Mouse (Mus musculus) kidney, embryonic 16.5 days (tissue): ENCODE data around the gene Dcaf17. TPM values are rescaled to one million over a fixed set of nuclear protein-coding genes. Genes with fewer than 3 reads are reported as not detected.

ENCODE experiments used
- ATAC-seq: fragments of 200-750 bp; cut with Nextera tagmentation; 2 replicates; pipeline ENCODE4 v1.8.0; 2017; ENCODE audit warnings: moderate TSS enrichment; ENCODE audit not compliant: low FRiP score, low TSS enrichment
- H3K27ac ChIP-seq: fragments of 300-500 bp; sonication (generic); 2 replicates; pipeline ENCODE4 v1.5.1; 2014; ENCODE audit warnings: low read length
- H3K27me3 ChIP-seq: fragments of 300-500 bp; sonication (generic); 2 replicates; pipeline ENCODE4 v1.6.1; 2014; ENCODE audit warnings: low read length, control low read depth, mixed read lengths; ENCODE audit not compliant: insufficient read depth
- H3K36me3 ChIP-seq: fragments of 300-500 bp; sonication (generic); 2 replicates; pipeline ENCODE4 v1.6.1; 2014; ENCODE audit warnings: low read length, control low read depth, mixed read lengths; ENCODE audit not compliant: insufficient read depth
- H3K4me1 ChIP-seq: fragments of 300-500 bp; sonication (generic); 2 replicates; pipeline ENCODE4 v1.6.1; 2014; ENCODE audit warnings: low read length, control low read depth, mixed read lengths; ENCODE audit not compliant: insufficient read depth
- H3K4me2 ChIP-seq: fragments of 300-500 bp; sonication (generic); replicated peaks from 2 replicates; pipeline ENCODE4 v1.6.1; 2014; ENCODE audit warnings: low read depth, low read length
- H3K4me3 ChIP-seq: fragments of 300-500 bp; sonication (generic); 2 replicates; pipeline ENCODE4 v1.5.1; 2014; ENCODE audit warnings: mild to moderate bottlenecking, low read length
- H3K9ac ChIP-seq: fragments of 300-500 bp; sonication (generic); replicated peaks from 2 replicates; pipeline ENCODE4 v1.6.1; 2014; ENCODE audit warnings: low read length
- H3K9me3 ChIP-seq: fragments of 300-500 bp; sonication (generic); 2 replicates; pipeline ENCODE4 v1.6.1; 2016; ENCODE audit warnings: low read length, control low read depth
- WGBS: fragments of 180-500 bp; shearing (Covaris S2); extraction: QIAGEN DNeasy Blood & Tissue Kit; methylation state at CpG from one replicate; pipeline ENCODE4 v1.1.7; 2014; 5-methylcytosine and 5-hydroxymethylcytosine counted together
- polyA plus RNA-seq: library from polyadenylated mRNA; unstranded; fragments of >200 nt; fragmentation: Nextera tagmentation; extraction: Ambion mirVana; gene quantifications from 2 replicates; pipeline ENCODE4 v1.2.1, GENCODE M21; 2015

Dcaf17 gene
- polyA plus RNA-seq, 1 experiment from 2014 or later, result 37.7 TPM

DNA sequence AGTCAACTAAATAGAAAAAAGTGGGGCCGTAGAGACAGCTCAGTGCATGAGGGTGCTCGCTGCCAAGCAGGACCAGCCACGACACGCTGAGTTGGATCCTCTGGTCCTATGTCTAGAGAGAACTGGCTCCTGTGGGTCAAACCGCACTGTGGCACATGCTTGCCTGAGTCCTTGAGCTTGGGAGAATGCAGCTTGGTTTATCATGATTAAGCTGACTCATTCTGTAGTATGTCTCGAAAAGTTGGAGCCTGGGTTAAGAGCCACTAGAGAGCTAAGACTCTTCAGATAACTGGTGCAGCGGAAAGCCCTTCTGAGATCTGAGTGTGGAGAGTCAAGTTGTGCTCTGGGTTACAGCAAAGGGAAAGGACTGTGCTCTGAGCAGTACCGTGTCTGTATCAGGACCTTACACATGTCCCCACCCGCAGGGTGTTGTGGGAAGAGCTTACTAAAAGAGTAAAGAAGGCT, 78.9 kb downstream of the Dcaf17 start:
- WGBS, result 86% methylated on average over 9 of the region's 9 CpGs
- no peaks in the 10 kb centered on the region for H3K27me3 ChIP-seq
- H3K27ac ChIP-seq, result no peak overlapping the region
- H3K4me2 ChIP-seq, result no peak overlapping the region
- 0 out of 2 replicates have a peak, but pooled peaks cover 2% of the 10 kb centered on the region for H3K9me3 ChIP-seq
- H3K4me1 ChIP-seq, result no peaks in the 10 kb centered on the region
- no peak overlapping the region for H3K9ac ChIP-seq
- H3K36me3 ChIP-seq, result no peaks in the 10 kb centered on the region
- ATAC-seq, result no peak
- H3K4me3 ChIP-seq, result no peak overlapping the region

DNA sequence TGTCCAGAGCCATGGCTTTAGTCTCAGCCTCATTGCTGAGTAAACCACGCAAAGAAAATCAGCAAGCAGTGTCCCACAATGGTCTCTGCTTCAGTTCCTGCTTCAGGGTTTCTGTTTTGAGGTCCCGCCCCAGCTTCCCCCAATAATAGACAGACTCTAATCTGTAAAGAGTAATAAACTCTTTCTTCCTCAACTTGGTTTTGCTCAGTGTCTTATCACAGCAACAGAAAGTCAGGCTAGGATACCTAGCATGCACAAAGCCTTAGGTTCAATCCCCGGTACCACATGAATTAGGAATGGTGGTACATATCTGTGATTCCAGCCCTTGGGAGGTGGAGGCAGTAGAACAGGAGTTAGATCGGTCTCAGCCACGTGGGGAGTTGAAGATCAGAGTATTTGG, 79.7 kb downstream of the Dcaf17 start:
- H3K4me3 ChIP-seq, result no peak overlapping the region
- H3K4me2 ChIP-seq, result no peak overlapping the region
- no peaks in the 10 kb centered on the region for H3K27me3 ChIP-seq
- H3K27ac ChIP-seq, result no peak overlapping the region
- 0 out of 2 replicates have a peak, but pooled peaks cover 2% of the 10 kb centered on the region for H3K9me3 ChIP-seq
- no peak overlapping the region for H3K9ac ChIP-seq
- no peaks in the 10 kb centered on the region for H3K36me3 ChIP-seq
- 80% methylated on average over 5 of the region's 5 CpGs for WGBS
- ATAC-seq, result no peak
- H3K4me1 ChIP-seq, result no peaks in the 10 kb centered on the region

DNA sequence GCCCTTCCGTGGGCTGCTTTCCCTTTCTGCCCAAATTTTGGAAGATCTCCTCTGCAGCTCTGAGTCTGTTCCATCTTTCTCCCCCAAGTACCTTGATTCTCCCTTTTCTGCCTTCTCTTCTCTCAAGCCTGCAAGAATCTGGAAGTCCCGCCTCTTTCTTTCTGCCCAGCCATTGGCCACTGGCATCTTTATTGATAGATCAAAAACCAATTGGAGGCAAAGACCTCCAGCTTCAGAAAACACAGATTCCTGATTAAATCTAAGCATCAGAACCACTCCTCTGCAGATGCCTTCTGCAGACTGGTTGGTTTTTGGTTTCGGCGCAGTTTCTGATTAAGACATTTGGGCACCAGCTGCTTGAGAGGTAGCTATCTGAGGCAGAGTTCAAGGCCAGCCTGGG, 85.5 kb downstream of the Dcaf17 start:
- Histone ChIP-seq H3K9me3 (0 out of 2 replicates have a peak, but pooled peaks cover 2% of the 10 kb centered on the region), H3K4me1 (peaks cover 1% of the 10 kb centered on the region; the same call in 1 of the 2 replicates), H3K9ac (no peak overlapping the region), H3K4me2 (no peak overlapping the region), H3K36me3 (no peaks in the 10 kb centered on the region), H3K27ac (no peak overlapping the region), H3K27me3 (no peaks in the 10 kb centered on the region), H3K4me3 (no peak overlapping the region)
- 76% methylated on average over 4 of the region's 4 CpGs for WGBS
- no peak for ATAC-seq

DNA sequence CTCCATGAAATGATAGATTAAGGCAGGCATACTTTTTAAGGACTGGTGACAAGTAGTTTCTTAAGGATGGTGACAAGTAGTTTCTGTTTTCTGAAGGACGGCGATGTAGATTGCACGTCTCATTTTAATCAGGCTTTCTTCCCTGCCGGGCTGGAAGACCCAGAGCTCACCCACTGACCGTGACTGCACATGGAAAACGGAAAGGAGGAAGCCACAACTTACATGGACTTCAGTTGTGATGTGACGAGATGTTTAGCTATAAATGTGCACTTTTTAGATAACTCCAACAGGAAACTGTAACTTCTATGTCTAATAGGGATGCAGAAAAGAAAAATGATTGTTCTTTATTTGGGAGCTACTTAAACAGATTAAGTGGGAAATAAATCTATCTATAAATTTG, 87.3 kb downstream of the Dcaf17 start:
- no peak overlapping the region for H3K27ac ChIP-seq
- no peaks in the 10 kb centered on the region for H3K36me3 ChIP-seq
- H3K4me1 ChIP-seq, result peaks cover 2% of the 10 kb centered on the region; the same call in 1 of the 2 replicates

DNA sequence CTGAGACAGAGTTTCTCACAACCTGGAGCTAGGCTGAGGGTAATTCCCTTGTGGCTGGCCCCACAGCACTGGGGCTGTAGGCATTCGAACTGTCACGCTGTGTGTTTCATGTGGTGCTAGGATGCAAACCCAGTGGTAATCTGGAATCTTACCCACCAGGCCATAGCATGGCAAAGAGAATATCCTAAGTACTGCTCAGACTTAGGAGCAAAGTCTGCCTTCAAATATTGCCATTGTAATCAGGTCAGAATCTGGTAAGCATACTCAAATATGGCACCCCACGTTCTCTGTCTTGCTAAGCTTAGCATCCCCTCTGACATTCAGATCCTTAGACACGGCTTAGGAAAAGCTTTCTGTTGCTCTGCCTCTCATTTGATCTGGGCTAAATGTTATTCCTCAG, 90.7 kb downstream of the Dcaf17 start:
- WGBS, result 75% methylated on average over 4 of the region's 4 CpGs
- peaks cover 2% of the 10 kb centered on the region; the same call in 1 of the 2 replicates for H3K4me1 ChIP-seq

More for the DNA sequence above, 87.3 kb downstream of the Dcaf17 start:
- Histone ChIP-seq H3K9me3 (0 out of 2 replicates have a peak, but pooled peaks cover under 1% of the 10 kb centered on the region), H3K27me3 (no peaks in the 10 kb centered on the region), H3K9ac (no peak overlapping the region), H3K4me2 (no peak overlapping the region), H3K4me3 (no peak overlapping the region)
- no peak for ATAC-seq
- 53% methylated on average over 7 of the region's 7 CpGs for whole genome bisulfite sequencing

DNA sequence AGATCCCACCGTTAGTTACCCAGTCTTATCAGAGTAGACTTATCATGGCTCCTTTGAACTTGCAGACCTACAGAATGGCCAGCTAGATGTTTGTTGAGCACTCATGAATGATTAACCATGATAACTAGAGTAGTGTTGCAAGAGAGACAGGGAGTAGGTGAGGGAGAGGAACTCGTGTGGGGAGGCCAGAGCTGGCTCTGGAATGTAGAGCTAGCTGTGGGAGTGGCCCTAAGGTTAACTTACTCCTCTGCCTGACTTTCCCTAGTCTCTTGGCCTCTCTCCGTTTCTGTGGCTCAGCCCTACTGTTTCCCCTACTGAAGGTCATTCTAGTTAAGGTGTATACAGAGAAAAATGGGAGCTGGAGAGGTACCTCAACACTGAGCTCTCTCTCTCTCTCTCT, 91.1 kb downstream of the Dcaf17 start:
- H3K4me2 ChIP-seq, result no peak overlapping the region
- 0 out of 2 replicates have a peak overlapping the region, but pooled peaks have one; percentile 36 for H3K27ac ChIP-seq
- WGBS, result 27% methylated on average over 3 of the region's 3 CpGs
- H3K9ac ChIP-seq, result no peak overlapping the region
- H3K27me3 ChIP-seq, result no peaks in the 10 kb centered on the region
- H3K36me3 ChIP-seq, result no peaks in the 10 kb centered on the region
- ATAC-seq, result peak; percentile 95
- H3K4me1 ChIP-seq, result peaks cover 2% of the 10 kb centered on the region; the same call in 1 of the 2 replicates
- H3K4me3 ChIP-seq, result no peak overlapping the region
- no peaks in the 10 kb centered on the region for H3K9me3 ChIP-seq

More for the DNA sequence above, 90.7 kb downstream of the Dcaf17 start:
- Histone ChIP-seq H3K9me3 (no peaks in the 10 kb centered on the region), H3K9ac (no peak overlapping the region), H3K36me3 (no peaks in the 10 kb centered on the region), H3K4me2 (no peak overlapping the region), H3K27ac (0 out of 2 replicates have a peak overlapping the region, but pooled peaks have one; percentile 36), H3K27me3 (no peaks in the 10 kb centered on the region), H3K4me3 (no peak overlapping the region)
- ATAC-seq, result no peak

DNA sequence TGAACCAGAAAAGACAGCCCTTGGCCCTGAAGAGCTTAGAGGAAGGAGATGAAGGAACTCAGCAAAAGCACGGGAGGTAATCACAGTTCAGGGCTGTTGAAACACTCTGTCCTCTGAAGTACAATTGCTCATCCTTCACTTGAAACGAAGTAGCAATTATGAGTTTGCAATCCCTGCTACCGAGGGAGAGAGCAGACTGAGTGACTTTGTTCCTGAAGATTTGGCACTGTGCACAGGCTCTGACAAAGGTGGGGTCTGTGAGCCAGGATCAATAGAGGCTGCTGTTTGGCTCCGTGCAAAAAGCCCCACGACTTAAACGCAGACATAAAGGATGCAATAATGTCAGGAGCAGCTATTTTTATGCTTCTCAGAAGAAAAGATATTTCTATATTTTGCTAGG, 92.7 kb downstream of the Dcaf17 start:
- no peak overlapping the region for H3K4me3 ChIP-seq
- H3K4me1 ChIP-seq, result peaks cover 2% of the 10 kb centered on the region; the same call in 1 of the 2 replicates
- H3K27ac ChIP-seq, result no peak overlapping the region
- no peaks in the 10 kb centered on the region for H3K36me3 ChIP-seq
- H3K9me3 ChIP-seq, result peaks cover 6% of the 10 kb centered on the region; the same call in 1 of the 2 replicates
- ATAC-seq, result no peak
- H3K4me2 ChIP-seq, result no peak overlapping the region
- H3K9ac ChIP-seq, result no peak overlapping the region
- H3K27me3 ChIP-seq, result no peaks in the 10 kb centered on the region
- 52% methylated on average over 6 of the region's 6 CpGs for WGBS

Other genes starting within 250 kb of the Dcaf17 start
- 25.0 and 28.6 TPM in 2 replicates for gene Tlk1, start 229.6 kb upstream of the Dcaf17 start, polyA plus RNA-seq
- 17.8 and 22.9 TPM in 2 replicates for gene Mettl8, start 255 bp downstream of the Dcaf17 start, polyA plus RNA-seq
- gene Cybrd1, start 62.6 kb downstream of the Dcaf17 start, polyA plus RNA-seq, result 1.3 and 1.5 TPM in 2 replicates
- gene Dync1i2, start 156.4 kb downstream of the Dcaf17 start, polyA plus RNA-seq, result 76.1 and 85.8 TPM in 2 replicates